Mouse (Mus musculus): Measurements from ENCODE around the gene Slc35b4.

Slc35b4 gene

GRCm38 (mm10) chr6:34129261-34129660, 47.6 kb downstream of the Slc35b4 start:
- no peak for DNase-seq (ENCODE audit: extremely low spot score, low spot score)

GRCm38 (mm10) chr6:34124401-34124800, 52.5 kb downstream of the Slc35b4 start:
- no peak for DNase-seq (ENCODE audit: extremely low spot score, low spot score)

- DNase-seq (ENCODE audit: extremely low spot score, low spot score): no peak
These were observed 60.0 kb downstream of the Slc35b4 start for GRCm38 (mm10) chr6:34116838-34117478.

DNA sequence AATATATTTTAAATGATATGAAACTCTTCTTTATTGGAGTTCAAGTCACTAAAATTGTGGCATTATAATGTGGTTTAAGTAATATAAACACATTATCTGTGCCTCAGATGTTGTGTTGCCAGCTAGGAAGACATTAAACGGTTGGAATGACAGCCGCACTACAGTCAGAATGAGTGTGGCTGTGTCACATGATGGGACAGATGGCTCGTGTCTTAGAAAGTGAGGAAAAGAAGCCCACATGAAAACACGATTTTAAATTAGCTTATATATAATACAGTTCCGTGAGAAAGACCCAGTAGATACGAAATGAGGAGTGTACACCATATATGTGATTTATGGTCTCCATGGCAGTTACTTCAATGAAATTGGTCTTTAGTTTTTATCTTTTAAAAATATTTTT, 65.5 kb downstream of the Slc35b4 start:
- no peak for DNase-seq (ENCODE audit: extremely low spot score, low spot score)

GRCm38 (mm10) chr6:34110571-34110970, 66.3 kb downstream of the Slc35b4 start:
- no peak for DNase-seq (ENCODE audit: extremely low spot score, low spot score)

All from neural tube, embryonic 10.5 days (tissue).